ENCODE assay signal across 18 mouse cellular contexts in the genomic region with DNA sequence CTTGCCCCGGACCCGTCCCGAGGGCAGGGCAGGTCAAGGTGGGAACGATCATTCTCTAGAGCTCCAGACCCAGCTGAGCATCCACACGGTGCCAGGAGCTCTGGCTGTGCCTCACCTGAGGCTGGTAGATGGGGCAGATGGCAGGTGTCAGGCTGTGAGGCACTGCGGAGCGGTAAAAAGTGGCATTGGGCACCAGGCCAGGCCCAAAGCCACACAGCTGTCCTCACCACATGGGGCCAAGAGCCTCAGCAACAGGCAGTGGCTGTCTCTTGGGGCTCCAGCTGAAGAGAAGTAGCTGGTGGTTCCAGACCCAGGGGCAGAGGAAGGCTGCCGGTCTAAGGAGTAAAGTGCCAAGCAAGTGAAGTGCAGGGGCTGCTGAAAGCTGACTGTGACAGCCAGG. TPM values are rescaled to one million over a fixed set of nuclear protein-coding genes. Genes with fewer than 3 reads are reported as not detected.
DNase-seq lines count a peak whose midpoint lies in the region; ATAC-seq and TF ChIP-seq lines count a peak whose summit lies in the region.
"Had no signal": no experiment of that assay in that cellular context is flagged by ENCODE, and none has a peak within 500 bp of the region (broad histone marks: within the 10 kb centered on the region; RNA-seq: fewer than 3 reads in every experiment).

No protein-coding gene starts in this region.

- H3K36me3 ChIP-seq in myocyte (ENCODE audit: control insufficient read depth, insufficient read depth), result no peaks in the 10 kb centered on the region
- H3K36me3 ChIP-seq: liver, embryonic 13.5 days had no signal

- H3K4me3 ChIP-seq in myocyte, result no peak overlapping the region
- H3K4me3 ChIP-seq: embryonic facial prominence, embryonic 13.5 days; forebrain, embryonic 12.5 days; heart, embryonic 15.5 days; hindbrain, embryonic 15.5 days; liver, embryonic 13.5 days had no signal

- no peak overlapping the region for H3ac ChIP-seq in myocyte (ENCODE audit: control insufficient read depth, insufficient read length)

- no peak for TF ChIP-seq POLR2A in myocyte (IDR thresholded peaks at IDR 0.05; ENCODE audit: insufficient read length, low read depth)

- no peak overlapping the region for H3K4me2 ChIP-seq in myocyte (ENCODE audit: low read depth)
- H3K4me2 ChIP-seq: embryonic facial prominence, embryonic 13.5 days; forebrain, embryonic 12.5 days; heart, embryonic 15.5 days; hindbrain, embryonic 15.5 days; liver, embryonic 13.5 days had no signal

- peak; percentile 82 for DNase-seq in cerebellum, adult 11-12 months
- peak; percentile 64 for DNase-seq in retina, postnatal 1 day
- DNase-seq in retina, embryonic 14.5 days (ENCODE audit: low spot score), result no peak
- peak; percentile 83 for DNase-seq in cerebellum, adult 9-11 months
- DNase-seq in c-Kit-positive CD71-positive TER-119-positive erythroid progenitor cells, embryonic 14.5 days (ENCODE audit: low spot score), result no peak
- DNase-seq in right cerebral cortex, adult 18-20 months, result no peak
- DNase-seq: heart, adult 18-20 months; kidney, adult 18-20 months; kidney, postnatal 14 days; layer of hippocampus, adult 9-11 months; liver, embryonic 13.5 days had no signal

- no peak; the same call in 1 of the 2 replicates for ATAC-seq in cerebellum, adult (ENCODE audit: insufficient number of reproducible peaks, low FRiP score, low TSS enrichment)
- ATAC-seq: lung, postnatal 0 days had no signal

- H3K27me3 ChIP-seq in myocyte (ENCODE audit: control insufficient read depth, insufficient read depth, insufficient read length), result peaks cover 37% of the 10 kb centered on the region

- H3K79me2 ChIP-seq in myocyte (ENCODE audit: control insufficient read depth, insufficient read depth), result no peaks in the 10 kb centered on the region

TF ChIP-seq in myocyte, 11 proteins besides CTCF, POLR2A, EP300 and RAD21:
- TF ChIP-seq MYOD1 (IDR thresholded peaks at IDR 0.05; ENCODE audit: control insufficient read depth in 1 of 3, insufficient read length in 2 of 3, low read depth in 2 of 3) (peak in 2 of 3 experiments; percentile 78 to 92), USF1 (IDR thresholded peaks at IDR 0.05; ENCODE audit: low read depth) (no peak), REST (IDR thresholded peaks at IDR 0.05; ENCODE audit: insufficient read depth, insufficient read length) (no peak), TCF3 (IDR thresholded peaks at IDR 0.05; ENCODE audit: insufficient read length, low read depth) (peak; percentile 70), SRF (IDR thresholded peaks at IDR 0.05; ENCODE audit: control insufficient read depth, insufficient read length, low read depth) (no peak), TCF12 (IDR thresholded peaks at IDR 0.05; ENCODE audit: insufficient read depth, poor library complexity, severe bottlenecking) (no peak), MYOG (IDR thresholded peaks at IDR 0.05; ENCODE audit: control insufficient read depth in 1 of 3, insufficient read depth in 1 of 3, insufficient read length in 2 of 3, low read depth in 2 of 3) (peak; percentile 32 to 96 (median 92)), MAX (IDR thresholded peaks at IDR 0.05; ENCODE audit: low read depth) (no peak), CEBPB (IDR thresholded peaks at IDR 0.05; ENCODE audit: insufficient read depth, poor library complexity, severe bottlenecking) (no peak), E2F4 (IDR thresholded peaks at IDR 0.05; ENCODE audit: insufficient read depth) (no peak), POLR2AphosphoS2 (IDR thresholded peaks at IDR 0.05; ENCODE audit: insufficient read length, low read depth) (peak; percentile 36)

RNA-seq across cellular contexts. Expression of gene Grin2c, which starts 20.7 kb away (rescaled TPM):
- polyA plus RNA-seq in myocyte (2012; fragmentation: generic; extraction: Trizol), result not detected
- polyA plus RNA-seq: embryonic facial prominence, embryonic 13.5 days; forebrain, embryonic 12.5 days had no signal

RNA-seq across cellular contexts. Expression of gene Fdxr, which starts 30.5 kb away (rescaled TPM):
- polyA plus RNA-seq in myocyte (2012; fragmentation: generic; extraction: Trizol), result 13.9 TPM

RNA-seq across cellular contexts. Expression of gene Fads6, which starts 51.1 kb away (rescaled TPM):
- 0.62 TPM for polyA plus RNA-seq in myocyte (2012; fragmentation: generic; extraction: Trizol)

RNA-seq across cellular contexts. Expression of gene Nat9, which starts 58.7 kb away (rescaled TPM):
- polyA plus RNA-seq in myocyte (2012; fragmentation: generic; extraction: Trizol), result 22.6 TPM

RNA-seq across cellular contexts. Expression of gene Tmem104, which starts 59.1 kb away (rescaled TPM):
- 15.5 TPM for polyA plus RNA-seq in myocyte (2012; fragmentation: generic; extraction: Trizol)

Comparison
In these comparisons a context has a peak if more than half of its experiments do, and no peak if none do; other contexts are left out.
1. DNase-seq: peak in cerebellum, adult 11-12 months (single experiment), retina, postnatal 1 day (single experiment) and cerebellum, adult 9-11 months (single experiment); none in retina, embryonic 14.5 days (single experiment), c-Kit-positive CD71-positive TER-119-positive erythroid progenitor cells, embryonic 14.5 days (single experiment) and right cerebral cortex, adult 18-20 months (single experiment).